Mouse (Mus musculus) gonadal fat pad, adult 2 months (tissue): Measurements from ENCODE around the gene Sv2c. TPM values are rescaled to one million over a fixed set of nuclear protein-coding genes. Genes with fewer than 3 reads are reported as not detected.
"Not testable (repeated sequence)": the region's sequence is repeated elsewhere in the genome, so short reads cannot be mapped to it uniquely, and the experiment has no call there.

Experiments used
- DNase-seq: peaks from one replicate; pipeline ENCODE4 v3.0.0-alpha.2; 2012; ENCODE audit warnings: low read depth
- polyA plus RNA-seq: library from polyadenylated mRNA; depleted of rRNA; stranded (reverse); fragments of >200 nt; gene quantifications from 2 replicates; pipeline ENCODE4 v1.2.3, GENCODE M21; 2012

Gene Sv2c
- polyA plus RNA-seq, 1 experiment, result 0.26 TPM

DNA sequence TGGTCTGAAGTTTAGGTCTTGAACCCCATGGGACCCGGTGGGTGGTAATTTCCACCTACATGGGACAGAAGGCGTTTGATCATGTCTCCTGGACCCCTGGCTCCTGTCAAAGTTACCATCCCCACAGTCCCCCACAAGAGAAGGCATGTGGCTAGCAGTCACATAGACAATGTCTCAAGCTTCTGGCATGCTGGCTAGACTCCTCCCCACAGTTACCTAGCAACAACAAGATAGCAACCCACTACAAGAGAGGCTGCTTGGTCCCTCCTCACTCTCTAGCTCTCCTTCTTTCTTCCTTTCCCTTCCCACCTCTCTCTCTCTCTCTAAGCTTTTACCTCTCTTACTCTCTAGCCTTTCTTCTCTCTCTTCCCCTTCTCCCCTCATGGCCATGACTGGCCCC, 164.3 kb downstream of the Sv2c start:
- not testable (repeated sequence) for DNase-seq

DNA sequence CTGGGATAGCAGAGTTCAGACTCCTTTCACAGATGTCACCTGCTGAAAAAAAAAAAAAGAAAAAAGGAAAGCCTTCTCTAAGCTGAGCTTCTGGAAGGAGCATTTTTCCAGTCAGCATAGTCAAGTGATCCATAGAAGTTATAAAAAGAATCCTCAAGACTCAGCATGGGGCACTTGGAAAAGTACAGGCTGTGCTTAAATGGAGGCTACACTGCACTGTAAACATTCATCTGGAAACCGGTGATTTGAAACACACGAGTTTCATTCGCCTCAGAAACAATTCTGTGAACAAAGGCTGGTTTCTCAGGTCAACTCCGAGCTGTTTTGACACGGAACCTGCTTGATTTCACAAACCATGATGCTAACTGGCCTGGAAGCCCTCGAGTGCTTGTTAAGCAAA, 165.6 kb downstream of the Sv2c start:
- DNase-seq, result no peak

DNA sequence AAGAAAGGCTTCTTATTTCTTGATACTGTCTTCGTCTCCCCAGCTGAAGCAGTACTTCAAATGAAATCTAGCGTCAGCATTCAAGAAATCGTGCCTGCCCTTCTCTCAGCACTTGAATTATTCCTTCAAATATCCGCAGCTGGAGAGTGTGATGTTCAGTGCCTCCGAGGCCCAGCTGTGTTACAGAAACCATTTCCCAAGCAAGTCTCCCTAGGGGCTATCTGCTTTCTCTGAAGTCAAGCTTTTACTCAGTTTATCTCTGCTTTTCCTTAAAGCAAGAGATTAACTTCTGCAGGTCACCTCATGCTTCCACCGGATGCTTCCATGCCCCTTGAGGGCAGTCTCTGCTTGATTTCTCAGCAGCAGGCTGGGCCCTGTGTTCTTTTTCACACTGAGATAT, 166.8 kb downstream of the Sv2c start:
- DNase-seq, result no peak

DNA sequence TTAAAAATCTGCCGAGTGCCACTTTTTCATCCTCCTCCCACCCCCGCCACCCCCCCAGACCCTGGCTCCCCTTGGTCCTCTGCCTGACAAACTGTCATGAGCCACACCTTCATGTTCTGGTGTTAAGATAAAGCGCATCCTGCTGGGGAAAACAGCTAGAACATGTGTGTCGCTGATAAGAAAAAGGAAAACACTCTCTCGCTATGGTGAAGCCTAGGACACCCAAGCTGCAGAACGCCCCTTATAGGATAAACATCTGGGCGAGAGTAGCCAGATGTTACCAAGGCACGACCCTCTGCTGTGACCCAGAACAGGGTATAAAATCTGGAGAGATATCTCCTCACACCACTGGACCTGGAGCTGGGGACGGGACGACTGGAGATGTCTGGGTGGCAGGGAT, 167.2 kb downstream of the Sv2c start:
- no peak for DNase-seq

DNA sequence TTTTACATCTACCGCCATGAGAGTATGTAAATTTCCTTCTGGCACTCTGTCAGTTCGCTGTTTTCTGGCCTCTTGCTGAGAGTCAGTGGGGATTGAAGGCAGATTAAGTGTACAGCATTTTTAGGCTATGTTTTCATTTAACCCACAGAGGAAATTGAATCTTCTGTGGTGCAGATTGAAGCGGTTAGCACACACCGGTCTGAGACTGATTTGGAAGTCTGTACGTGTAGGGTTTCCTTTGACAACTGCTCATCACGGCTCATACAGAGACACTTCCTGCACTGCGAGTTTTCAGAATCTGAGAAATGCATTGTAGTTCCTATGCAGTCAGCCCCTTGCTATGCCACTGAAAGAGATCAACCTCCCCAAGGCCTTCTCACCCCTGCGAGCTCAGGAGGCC, 168.2 kb downstream of the Sv2c start:
- no peak for DNase-seq

DNA sequence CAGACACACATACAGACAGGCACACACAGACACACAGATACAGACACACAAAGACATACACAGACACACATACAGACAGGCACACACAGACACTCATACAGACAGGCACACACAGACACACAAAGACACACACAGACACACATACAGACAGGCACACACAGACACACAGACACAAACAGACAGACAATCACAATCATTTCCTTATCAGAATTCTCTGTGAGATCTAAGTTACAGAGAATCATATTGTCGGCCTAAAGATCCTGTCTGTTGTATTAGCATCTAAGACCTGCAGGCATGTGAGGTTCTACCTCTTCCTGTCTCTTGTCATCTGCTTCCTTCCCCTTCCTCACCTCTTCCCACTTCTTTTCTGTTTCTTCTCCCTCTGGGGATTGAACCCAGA, 168.7 kb downstream of the Sv2c start:
- no peak for DNase-seq

DNA sequence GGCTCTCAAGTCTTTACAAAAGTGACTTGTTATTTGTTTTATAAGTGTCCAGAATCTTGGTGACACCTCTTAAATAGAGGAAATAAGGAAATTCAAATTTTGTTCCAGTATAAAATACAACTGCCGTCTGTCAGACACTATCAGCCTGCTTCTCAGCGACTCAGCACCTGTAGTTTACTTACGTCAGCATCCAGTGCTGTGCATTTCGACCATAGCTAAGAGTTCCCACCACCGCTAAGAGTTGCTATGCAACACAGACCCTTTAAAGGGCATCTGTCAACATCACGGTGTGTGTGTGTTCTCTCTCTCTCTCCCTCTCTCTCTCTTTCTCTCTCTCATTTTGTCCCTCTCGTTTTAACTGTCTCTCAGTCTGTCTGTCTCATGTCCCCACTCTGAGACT, 170.5 kb downstream of the Sv2c start:
- DNase-seq, result no peak

DNA sequence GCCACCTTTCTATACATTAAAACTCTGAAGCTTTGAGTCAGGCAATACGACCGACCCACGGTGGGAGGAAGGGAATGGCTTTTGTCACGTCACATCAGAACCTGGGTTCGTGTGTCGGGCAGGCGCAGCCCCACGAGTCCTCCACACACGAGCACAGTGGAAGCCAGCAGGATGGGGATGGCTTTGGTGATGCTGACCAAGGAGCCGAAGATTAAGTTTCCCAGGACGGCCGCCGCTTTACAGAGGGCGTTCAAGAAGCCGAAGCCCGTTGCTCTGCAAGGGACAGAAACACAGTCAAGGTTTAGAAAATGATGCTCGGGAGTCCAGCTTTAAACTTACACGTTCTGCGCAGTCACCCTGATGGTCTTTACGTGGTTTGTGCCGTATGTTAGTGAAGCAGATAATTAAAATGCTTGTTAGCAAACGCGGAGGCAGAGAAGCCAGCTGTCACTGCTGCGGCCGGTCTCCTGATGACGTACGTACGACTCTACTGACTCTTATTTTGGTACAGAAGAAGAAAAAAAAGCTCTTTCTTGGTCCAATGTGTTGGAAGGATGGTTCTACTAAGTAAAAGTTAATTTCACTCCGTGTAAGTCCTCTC, 171.1 kb downstream of the Sv2c start:
- no peak for DNase-seq

DNA sequence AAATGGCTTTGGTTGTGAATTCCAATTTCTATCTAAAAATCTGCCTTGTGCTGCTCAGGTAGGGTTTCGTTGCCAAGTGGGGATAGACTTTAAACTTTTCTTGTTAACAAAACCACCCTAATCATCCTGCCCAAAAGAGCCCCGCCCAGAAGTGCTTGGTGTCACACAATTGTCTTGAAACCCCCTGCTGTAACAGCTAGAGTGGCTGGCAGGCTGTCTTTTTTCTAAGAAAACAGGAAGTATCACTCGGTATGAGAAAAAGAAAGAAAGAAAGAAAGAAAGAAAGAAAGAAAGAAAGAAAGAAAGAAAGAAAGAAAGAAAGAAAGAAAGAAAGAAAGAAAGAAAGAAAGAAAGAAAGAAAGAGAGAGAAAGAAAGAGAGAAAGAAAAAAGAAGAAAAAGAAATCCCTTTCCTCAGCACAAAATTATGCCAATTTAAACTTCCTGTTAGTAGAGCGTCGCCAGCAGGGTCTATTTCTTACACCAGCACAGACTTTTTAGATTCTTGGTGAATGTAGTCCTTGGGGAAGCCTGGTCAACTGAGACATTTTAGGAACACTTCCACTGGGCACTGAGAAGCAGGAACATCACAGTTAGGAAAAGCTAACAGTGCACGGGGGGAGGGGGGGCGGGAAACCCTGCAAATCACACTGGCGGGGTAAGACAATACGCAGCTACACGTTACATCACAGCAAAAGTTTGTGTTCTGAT, 171.7 kb downstream of the Sv2c start:
- DNase-seq, result no peak

DNA sequence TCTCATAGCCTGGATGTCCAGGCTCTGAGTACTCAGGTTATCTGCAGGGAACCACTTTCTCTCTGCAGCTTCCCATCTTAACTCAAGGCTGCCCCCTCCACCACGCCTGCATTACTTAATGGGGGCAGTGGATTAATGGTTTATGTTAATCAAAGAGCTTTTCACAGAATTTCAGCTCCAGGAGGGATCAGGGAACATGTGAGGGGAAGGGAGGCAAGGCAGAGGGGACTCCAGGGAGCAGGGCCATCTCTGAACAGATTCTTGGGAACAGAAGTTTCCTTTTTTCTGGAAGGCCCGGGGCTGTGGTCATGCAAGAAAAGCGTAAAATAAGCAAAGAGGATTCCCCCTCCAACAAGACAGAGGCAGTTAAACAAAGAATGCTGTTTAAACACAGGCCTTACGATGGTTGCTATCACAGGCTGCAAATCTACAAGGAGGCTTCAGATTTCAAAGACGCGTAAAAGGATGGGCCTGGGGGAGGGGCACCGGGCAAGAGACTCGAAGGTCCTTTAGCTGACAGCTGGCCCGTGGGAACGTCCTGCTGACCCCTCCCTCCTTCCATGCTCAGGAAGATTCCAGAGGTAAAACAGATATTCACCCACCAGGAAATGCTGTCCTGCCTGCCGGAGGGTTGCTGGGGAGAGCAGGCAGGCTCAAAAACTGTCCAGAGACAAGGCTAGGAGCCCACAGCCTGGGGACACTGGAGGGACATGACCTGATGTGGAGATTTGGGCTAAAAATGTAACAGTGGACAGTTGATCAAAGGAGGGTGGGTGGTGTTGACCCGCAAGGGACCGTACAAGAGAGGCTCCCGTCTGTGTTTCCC, 172.5 kb downstream of the Sv2c start:
- DNase-seq, result no peak

DNA sequence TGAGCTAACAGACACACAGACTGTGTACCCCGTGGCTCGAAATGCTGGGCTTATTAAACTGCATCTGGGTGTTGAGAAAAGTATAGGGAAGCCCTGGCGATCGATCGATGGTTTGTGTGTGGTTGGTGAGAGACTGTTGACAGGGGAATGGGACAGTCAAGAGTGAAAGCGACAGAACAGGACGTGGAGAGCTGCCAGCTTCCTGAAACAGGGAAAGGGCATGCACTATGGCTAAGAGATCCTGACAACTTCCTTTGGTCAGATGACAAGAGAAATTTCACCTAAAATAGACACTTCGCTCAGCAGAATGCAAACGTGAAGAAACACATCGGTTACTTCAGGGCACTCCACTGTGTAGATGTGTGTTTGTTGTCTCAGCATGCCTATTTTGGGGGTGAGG, 175.2 kb downstream of the Sv2c start:
- DNase-seq, result no peak

DNA sequence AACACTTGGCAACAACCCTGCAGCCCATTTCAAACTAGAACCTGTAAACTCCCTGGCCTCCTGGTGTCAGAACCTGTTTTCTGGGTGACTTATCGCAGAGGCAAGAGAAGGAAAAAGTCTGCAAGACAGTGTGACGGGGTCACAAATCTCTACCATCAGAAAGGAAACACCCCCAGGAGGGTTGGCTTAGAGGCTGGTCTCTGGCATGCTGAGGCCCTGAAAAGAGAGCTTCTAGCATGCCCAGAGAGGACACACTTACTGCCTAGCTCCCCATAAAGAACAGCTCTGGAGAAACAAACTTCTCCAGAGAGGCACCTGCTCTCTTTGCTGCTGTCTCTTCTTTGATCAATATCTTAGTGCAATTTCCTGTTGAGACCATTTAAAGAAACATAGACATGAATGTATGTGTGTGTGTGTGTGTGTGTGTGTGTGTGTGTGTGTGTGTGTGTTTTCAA, 176.0 kb downstream of the Sv2c start:
- no peak for DNase-seq

DNA sequence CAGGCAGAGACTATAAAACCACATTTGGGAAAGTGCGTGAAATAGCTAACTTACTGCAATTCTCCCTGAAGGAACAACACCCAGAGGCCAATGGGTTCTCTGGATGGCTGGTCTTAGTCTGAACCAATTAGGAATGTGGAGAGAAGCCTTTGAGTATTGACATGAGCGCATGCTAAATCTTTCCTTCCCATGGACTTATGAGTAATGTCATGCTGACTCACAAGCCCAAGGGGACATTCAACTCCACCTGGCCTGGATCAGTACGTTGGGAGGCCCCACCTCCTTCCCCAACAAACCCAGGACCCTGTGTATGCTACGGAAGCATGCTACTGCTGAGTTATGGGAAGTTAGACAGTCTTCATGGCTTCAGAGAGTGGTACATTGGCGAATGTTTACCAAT, 177.2 kb downstream of the Sv2c start:
- DNase-seq, result no peak

DNA sequence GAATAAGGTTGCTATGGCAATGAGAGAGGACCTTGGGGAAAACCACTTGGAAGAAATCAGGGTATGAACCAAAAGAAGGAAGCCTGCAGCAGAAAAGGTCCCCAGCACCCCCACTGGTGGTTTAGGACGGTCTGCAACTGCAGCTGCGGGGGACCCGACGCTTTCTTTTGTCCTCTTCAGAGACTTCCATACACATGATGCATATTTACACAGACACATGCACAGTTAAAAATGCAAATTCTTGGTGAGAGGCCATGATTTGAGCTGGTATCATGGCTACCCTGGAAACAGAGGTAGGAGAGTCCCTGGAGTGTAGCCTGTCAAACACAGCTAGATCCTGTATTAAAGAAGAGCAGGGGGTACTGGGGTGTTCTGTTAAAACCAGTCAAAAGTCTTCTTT, 178.7 kb downstream of the Sv2c start:
- DNase-seq, result no peak

DNA sequence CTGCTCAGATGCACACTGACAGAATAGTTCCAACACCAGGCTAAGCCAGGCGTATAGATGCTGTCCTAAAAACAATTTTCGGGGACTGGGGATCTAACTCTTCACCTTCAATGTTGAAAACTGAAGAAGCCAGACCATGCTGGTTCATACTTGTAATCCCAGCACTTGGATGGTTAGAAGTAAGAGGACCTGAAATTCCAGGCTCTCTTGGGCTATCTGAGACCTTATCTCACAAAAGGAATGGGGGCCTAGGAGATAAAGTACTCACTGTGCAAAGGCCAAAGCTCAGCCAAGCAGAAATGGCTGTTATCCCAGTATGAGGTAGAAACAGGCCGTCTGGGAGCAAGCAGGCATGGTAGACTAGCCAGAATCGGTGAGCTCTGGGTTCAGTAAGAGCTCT, 180.1 kb downstream of the Sv2c start:
- DNase-seq, result no peak

DNA sequence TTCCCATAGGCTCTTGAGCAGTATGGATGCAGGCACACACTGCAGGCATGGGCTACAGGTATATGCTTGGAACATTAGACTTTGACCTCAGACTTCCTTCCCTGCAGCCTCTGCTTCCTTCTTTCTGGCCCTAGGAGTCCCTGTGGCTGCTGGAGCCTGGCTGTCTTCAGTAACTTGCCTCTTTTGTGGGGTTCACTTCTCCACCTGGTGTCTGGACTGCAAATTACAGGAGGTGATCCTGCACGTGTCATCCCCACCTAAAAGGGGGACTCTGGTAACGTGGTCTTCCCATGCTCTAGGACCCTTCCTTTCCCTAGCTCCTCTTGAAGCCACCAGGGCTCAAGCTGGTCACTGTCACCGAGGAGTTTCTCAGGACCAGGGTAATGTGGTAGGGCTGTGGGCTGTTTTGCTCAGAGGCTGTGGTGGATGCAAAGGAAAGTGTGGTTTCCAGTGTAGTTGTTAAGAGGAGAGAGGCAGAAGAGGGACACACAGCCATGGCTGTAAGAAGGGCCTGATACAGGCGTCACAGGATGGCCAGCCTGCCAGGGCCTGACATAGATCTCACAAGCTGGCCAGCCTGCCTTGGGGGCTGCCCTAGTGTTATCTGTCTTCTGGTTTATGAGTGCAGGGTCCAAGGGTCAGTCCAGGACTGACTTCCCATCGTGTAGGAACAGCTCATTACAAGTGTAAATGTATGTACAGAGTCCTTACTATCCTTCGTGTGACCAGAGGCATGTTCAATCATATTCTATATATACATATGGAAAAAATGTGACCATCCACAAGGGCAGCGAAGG, 181.1 kb downstream of the Sv2c start:
- DNase-seq, result no peak

DNA sequence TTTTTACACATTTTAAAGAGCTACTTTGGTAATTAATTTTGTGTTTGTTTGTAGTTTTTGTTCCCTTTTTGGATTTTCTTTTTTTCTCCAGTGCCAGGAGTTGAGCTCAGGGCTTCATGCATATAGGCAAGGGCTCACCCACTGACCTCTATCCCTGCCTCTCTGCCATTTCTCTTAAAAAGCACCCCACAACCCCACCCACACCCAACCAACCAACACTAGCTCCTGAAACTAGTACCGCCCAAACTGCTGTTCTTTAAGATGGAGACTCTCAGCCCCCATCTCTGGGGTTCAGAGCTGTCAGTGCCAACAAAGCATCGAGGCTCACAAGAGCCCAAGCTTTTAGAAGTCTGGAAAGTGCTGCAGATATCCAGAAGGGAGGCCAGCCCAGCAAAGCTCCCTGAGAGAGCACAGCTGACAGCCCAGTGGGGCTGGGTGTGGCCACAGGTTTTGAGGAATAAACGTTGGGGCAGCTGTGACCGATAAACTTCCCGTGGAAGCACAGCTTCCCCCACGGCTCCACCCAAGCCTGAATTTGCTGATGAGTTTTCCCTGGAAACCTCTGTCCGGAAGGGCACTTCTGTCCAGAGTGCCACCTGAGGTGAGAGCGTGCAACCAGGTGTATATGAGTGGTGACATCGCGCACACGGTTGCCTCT, 181.8 kb downstream of the Sv2c start:
- DNase-seq, result no peak

DNA sequence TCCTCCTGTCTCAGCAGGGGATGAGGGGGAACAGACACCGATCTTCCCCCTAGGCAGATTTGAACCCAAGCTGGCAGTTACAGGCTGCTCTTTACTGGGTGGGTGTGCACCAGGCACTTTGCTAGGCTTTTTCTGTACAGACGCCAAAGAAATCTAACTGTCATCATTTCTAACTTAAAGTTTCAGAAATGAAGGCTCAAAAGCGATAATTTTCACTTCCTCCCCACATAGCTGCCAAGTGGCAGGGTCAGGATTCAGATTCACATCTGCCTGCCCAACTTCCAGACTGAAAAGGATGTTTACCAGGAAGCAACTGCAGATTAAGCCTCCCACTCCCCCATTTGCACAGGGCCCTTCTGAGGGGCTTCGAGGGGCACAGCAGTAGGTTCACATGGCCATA, 183.0 kb downstream of the Sv2c start:
- DNase-seq, result no peak

DNA sequence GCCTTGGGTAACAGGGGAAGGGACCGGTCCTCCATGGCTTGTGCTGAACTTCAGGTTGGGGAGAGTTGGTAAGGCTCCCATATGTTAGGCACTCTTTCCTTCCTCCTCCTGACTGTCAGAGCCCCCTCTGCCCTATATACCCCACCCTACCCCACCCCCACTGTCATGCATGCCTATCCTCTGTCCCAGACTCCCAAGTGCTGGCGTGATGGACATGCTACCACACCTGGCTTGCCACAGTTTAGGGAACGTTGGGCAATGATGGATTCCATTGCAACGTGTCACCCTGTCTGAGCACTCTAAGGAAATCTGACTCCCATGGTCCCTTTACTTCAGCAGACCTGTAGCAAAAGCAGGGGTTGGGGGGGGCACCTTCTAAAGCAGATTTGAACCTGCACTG, 183.6 kb downstream of the Sv2c start:
- DNase-seq, result no peak

DNA sequence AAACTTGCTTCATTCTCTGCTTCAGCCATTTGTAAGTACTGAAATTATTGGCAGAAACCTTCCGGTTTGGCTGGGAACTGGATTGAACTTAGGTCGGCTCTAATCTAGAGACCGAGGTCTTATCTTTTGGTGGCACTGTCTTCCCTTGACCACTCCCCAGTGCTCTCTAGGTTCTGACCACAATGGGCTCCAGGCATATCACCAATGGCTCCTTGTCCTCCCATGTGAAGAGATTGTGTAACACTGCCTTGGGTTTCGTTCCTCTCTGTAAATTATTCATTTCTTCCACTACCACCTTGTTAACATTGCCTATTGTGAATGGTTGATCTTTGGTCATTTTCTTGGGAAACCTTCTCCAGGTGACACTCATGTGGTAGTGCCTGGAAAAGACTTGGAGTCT, 184.0 kb downstream of the Sv2c start:
- DNase-seq, result no peak

DNA sequence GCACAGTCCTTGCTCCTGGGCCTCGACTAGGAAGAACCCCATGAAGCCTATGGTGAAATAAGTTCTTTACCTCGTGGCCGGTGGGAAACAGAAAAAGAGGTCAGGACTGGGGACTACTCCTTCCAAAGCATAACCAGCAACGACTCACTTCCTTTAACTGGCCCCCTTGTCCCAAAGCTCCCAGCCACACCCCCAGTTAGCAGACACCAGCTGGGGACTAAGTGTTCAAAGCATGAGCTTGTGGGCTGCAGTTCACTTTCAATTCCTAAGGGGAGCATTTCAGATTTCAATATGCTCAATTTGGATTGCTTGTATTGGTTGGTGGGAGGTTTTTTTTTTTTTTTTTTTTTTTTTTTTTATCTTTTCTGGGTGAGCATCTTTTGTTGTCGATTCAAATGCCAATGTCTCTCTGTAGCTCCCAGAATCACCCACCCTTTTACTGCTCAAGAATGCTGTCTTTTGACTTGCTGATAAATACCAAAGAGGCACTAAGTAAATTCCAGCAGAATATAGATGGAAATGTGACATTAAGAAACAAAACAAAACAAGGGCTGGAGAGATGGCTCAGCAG, 186.4 kb downstream of the Sv2c start:
- no peak for DNase-seq
